Mouse (Mus musculus) T-cell, adult 2 months (primary cell): ENCODE measurements around the gene Zfp541.

Experiments
- DNase-seq: peaks from one replicate; pipeline ENCODE4 v3.0.0; 2022; ENCODE audit warnings: low spot score

Gene Zfp541

GRCm38 (mm10) chr7:16044531-16044930 lies 17.1 kb upstream of the Zfp541 start:
- no peak for DNase-seq

GRCm38 (mm10) chr7:16045538-16045937 lies 16.1 kb upstream of the Zfp541 start:
- no peak for DNase-seq

- peak; percentile 87 for DNase-seq
Observed at GRCm38 (mm10) chr7:16046101-16046480, 15.5 kb upstream of the Zfp541 start.

GRCm38 (mm10) chr7:16046481-16047337 lies 14.9 kb upstream of the Zfp541 start:
- peak; percentile 72 for DNase-seq

GRCm38 (mm10) chr7:16047338-16048146 lies 14.1 kb upstream of the Zfp541 start, which contains the start of gene Bicra:
TSS of gene Bicra (minus strand) at chr7:16047921.
- DNase-seq, result peak; percentile 89

- peak; percentile 96 for DNase-seq
Observed at GRCm38 (mm10) chr7:16048164-16048564, 13.4 kb upstream of the Zfp541 start.

GRCm38 (mm10) chr7:16048675-16049575 lies 12.7 kb upstream of the Zfp541 start:
- DNase-seq, result peak; percentile 37

GRCm38 (mm10) chr7:16049576-16049915 lies 12.1 kb upstream of the Zfp541 start:
- DNase-seq, result no peak

GRCm38 (mm10) chr7:16050600-16050999 lies 11.0 kb upstream of the Zfp541 start:
- no peak for DNase-seq

- DNase-seq, result peak; percentile 82
Observed at GRCm38 (mm10) chr7:16051883-16052595, 9.6 kb upstream of the Zfp541 start.

GRCm38 (mm10) chr7:16052684-16053083 lies 8.9 kb upstream of the Zfp541 start:
- peak; percentile 93 for DNase-seq

GRCm38 (mm10) chr7:16053105-16053504 lies 8.5 kb upstream of the Zfp541 start:
- no peak for DNase-seq

- DNase-seq, result no peak
Observed at GRCm38 (mm10) chr7:16054966-16055365, 6.6 kb upstream of the Zfp541 start.

- DNase-seq, result peak; percentile 20
Observed at GRCm38 (mm10) chr7:16055665-16056064, 5.9 kb upstream of the Zfp541 start.

- peak; percentile 45 for DNase-seq
Observed at GRCm38 (mm10) chr7:16056459-16057135, 5.0 kb upstream of the Zfp541 start.

- peak; percentile 81 for DNase-seq
Observed at GRCm38 (mm10) chr7:16057136-16057534, 4.5 kb upstream of the Zfp541 start.

GRCm38 (mm10) chr7:16062099-16062420 lies 446 bp downstream of the Zfp541 start:
- no peak for DNase-seq

GRCm38 (mm10) chr7:16063490-16063889 lies 1.9 kb downstream of the Zfp541 start:
- DNase-seq, result peak; percentile 28

- DNase-seq, result no peak
Observed at GRCm38 (mm10) chr7:16070846-16071245, 9.2 kb downstream of the Zfp541 start.

GRCm38 (mm10) chr7:16071906-16072305 lies 10.3 kb downstream of the Zfp541 start:
- DNase-seq, result no peak

GRCm38 (mm10) chr7:16079947-16080346 lies 18.3 kb downstream of the Zfp541 start:
- DNase-seq, result no peak
